Mouse (Mus musculus): ENCODE measurements around the gene Adgrg6. TPM values are rescaled to one million over a fixed set of nuclear protein-coding genes. Genes with fewer than 3 reads are reported as not detected.

Gene Adgrg6
- total RNA-seq (2021), result 1 to 10 TPM in 1 of 2 experiments, under 1 TPM in 1; 1.00 to 1.5 TPM
- long read RNA-seq, experiment 1, result 0 reads
- long read RNA-seq, experiment 2, result 0 reads

GRCm38 (mm10) chr10:14544941-14545717 lies at the start of gene Adgrg6:
Adgrg6 (minus strand) TSS chr10:14545659.
- DNase-seq, result peak; percentile 32

- DNase-seq, result no peak
Observed at GRCm38 (mm10) chr10:14592215-14592614, 46.8 kb upstream of the Adgrg6 start.

- no peak for DNase-seq
Observed at GRCm38 (mm10) chr10:14590816-14591215, 45.4 kb upstream of the Adgrg6 start.

- DNase-seq, result no peak
Observed at GRCm38 (mm10) chr10:14589667-14590066, 44.2 kb upstream of the Adgrg6 start.

GRCm38 (mm10) chr10:14583496-14583895 lies 38.0 kb upstream of the Adgrg6 start:
- DNase-seq, result no peak

- DNase-seq, result no peak
Observed at GRCm38 (mm10) chr10:14574255-14574654, 28.8 kb upstream of the Adgrg6 start.

GRCm38 (mm10) chr10:14571143-14571542 lies 25.7 kb upstream of the Adgrg6 start:
- no peak for DNase-seq

GRCm38 (mm10) chr10:14570616-14571015 lies 25.2 kb upstream of the Adgrg6 start:
- no peak for DNase-seq

GRCm38 (mm10) chr10:14546111-14546551 lies 672 bp upstream of the Adgrg6 start:
- no peak for DNase-seq

GRCm38 (mm10) chr10:14544608-14544940 lies 885 bp downstream of the Adgrg6 start:
- DNase-seq, result no peak

GRCm38 (mm10) chr10:14543511-14544067 lies 1.9 kb downstream of the Adgrg6 start:
- no peak for DNase-seq

GRCm38 (mm10) chr10:14537102-14537501 lies 8.4 kb downstream of the Adgrg6 start:
- DNase-seq, result no peak

GRCm38 (mm10) chr10:14531090-14531489 lies 14.4 kb downstream of the Adgrg6 start:
- peak; percentile 12 for DNase-seq

- no peak for DNase-seq
Observed at GRCm38 (mm10) chr10:14530670-14531069, 14.8 kb downstream of the Adgrg6 start.

GRCm38 (mm10) chr10:14527765-14528164 lies 17.7 kb downstream of the Adgrg6 start:
- no peak for DNase-seq

- DNase-seq, result no peak
Observed at GRCm38 (mm10) chr10:14522729-14523128, 22.7 kb downstream of the Adgrg6 start.

- no peak for DNase-seq
Observed at GRCm38 (mm10) chr10:14520912-14521675, 24.4 kb downstream of the Adgrg6 start.

- no peak for DNase-seq
Observed at GRCm38 (mm10) chr10:14517909-14518308, 27.6 kb downstream of the Adgrg6 start.

GRCm38 (mm10) chr10:14511904-14512663 lies 33.4 kb downstream of the Adgrg6 start:
- no peak for DNase-seq

- no peak for DNase-seq
Observed at GRCm38 (mm10) chr10:14511157-14511556, 34.3 kb downstream of the Adgrg6 start.

- no peak for DNase-seq
Observed at GRCm38 (mm10) chr10:14495658-14496057, 49.8 kb downstream of the Adgrg6 start.

GRCm38 (mm10) chr10:14495204-14495603 lies 50.3 kb downstream of the Adgrg6 start:
- DNase-seq, result no peak

All from gastrocnemius, postnatal 25 days (tissue).